Mouse (Mus musculus): ENCODE measurements at regions not wholly inside any gene's neighbourhood (a gene's known extent, or its start where the extent isn't known, plus 50 kb on each side); places are given as distances from the start of the nearest gene placed in this dataset.

DNA sequence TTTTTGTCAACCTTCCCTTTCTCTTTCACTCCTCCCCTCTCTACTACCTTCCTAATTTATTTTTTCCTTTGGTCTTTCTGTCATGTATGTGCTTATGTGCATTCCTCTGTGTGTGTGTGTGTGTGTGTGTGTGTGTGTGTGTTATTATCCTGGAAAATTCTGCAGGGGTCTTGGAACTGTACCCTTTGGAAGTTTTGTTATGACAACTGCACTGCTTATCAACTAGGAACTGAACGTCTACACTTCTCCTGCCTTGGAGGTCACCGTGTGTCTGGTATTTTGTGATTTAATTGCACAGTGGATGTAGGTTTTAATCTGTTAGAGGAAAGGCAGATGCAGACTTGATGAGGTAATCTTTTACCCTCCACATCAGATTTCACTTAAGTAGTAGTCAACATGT lies 836.8 kb upstream of the Adgrl2 start:
- no peak for DNase-seq (ENCODE audit: extremely low read depth, low read depth, low spot score)
- Histone ChIP-seq H3K27ac (replicated peaks; ENCODE audit: insufficient read depth, low read depth, low read length) (no peak overlapping the region), H3K79me2 (ENCODE audit: control insufficient read depth, insufficient read depth, low read length) (no peaks in the 10 kb centered on the region), H3K9ac (ENCODE audit: low read depth, low read length) (no peak overlapping the region), H3K36me3 (ENCODE audit: control insufficient read depth, insufficient read depth, low read length) (no peaks in the 10 kb centered on the region), H3K4me1 (ENCODE audit: control insufficient read depth, insufficient read depth, low read length) (no peaks in the 10 kb centered on the region; the same call in 1 of the 2 replicates), H3K27me3 (ENCODE audit: control insufficient read depth, insufficient read depth, low read length) (no peaks in the 10 kb centered on the region), H3K4me3 (ENCODE audit: insufficient read depth, low read depth, low read length) (no peak overlapping the region)
- TF ChIP-seq CTCF (IDR thresholded peaks at IDR 0.05; ENCODE audit: low read depth, low read length) (no peak), POLR2A (IDR thresholded peaks at IDR 0.05; ENCODE audit: extremely low read depth, insufficient read depth, low read length) (no peak)
- 53% methylated on average over 2 of the region's 2 CpGs for WGBS

DNA sequence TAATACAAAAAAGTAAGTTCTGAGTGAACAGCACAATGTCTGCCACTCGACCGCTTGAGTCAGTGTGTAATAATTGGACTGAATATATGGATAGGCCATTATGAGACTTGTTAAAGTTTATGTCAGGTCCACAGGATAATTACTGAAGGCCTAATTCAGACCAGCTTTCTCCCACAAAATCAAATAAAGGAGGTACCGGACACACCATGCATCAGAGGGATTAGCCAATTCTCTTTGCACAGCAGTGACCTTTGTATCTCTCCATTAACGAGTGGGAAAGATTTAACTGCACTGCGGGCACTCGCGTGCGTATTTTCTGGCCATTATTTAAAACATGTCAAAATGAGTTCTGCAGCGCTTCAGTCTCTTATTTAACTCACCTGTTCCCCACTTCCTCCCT lies 836.4 kb upstream of the Adgrl2 start:
- TF ChIP-seq POLR2A (IDR thresholded peaks at IDR 0.05; ENCODE audit: extremely low read depth, insufficient read depth, low read length) (no peak), CTCF (IDR thresholded peaks at IDR 0.05; ENCODE audit: low read depth, low read length) (no peak)
- Histone ChIP-seq H3K27ac (replicated peaks; ENCODE audit: insufficient read depth, low read depth, low read length) (no peak overlapping the region), H3K27me3 (ENCODE audit: control insufficient read depth, insufficient read depth, low read length) (no peaks in the 10 kb centered on the region), H3K4me3 (ENCODE audit: insufficient read depth, low read depth, low read length) (no peak overlapping the region), H3K36me3 (ENCODE audit: control insufficient read depth, insufficient read depth, low read length) (no peaks in the 10 kb centered on the region), H3K4me1 (ENCODE audit: control insufficient read depth, insufficient read depth, low read length) (no peaks in the 10 kb centered on the region; the same call in 1 of the 2 replicates), H3K9ac (ENCODE audit: low read depth, low read length) (no peak overlapping the region), H3K79me2 (ENCODE audit: control insufficient read depth, insufficient read depth, low read length) (no peaks in the 10 kb centered on the region)
- WGBS, result 51% methylated on average over 9 of the region's 9 CpGs
- DNase-seq (ENCODE audit: extremely low read depth, low read depth, low spot score), result peak; percentile 74

- no peak overlapping the region for H3K4me3 ChIP-seq (ENCODE audit: insufficient read depth, low read depth, low read length)
- TF ChIP-seq POLR2A (IDR thresholded peaks at IDR 0.05; ENCODE audit: extremely low read depth, insufficient read depth, low read length), result no peak
- no peak for TF ChIP-seq CTCF (IDR thresholded peaks at IDR 0.05; ENCODE audit: low read depth, low read length)
- H3K9ac ChIP-seq (ENCODE audit: low read depth, low read length), result no peak overlapping the region
- DNase-seq (ENCODE audit: extremely low read depth, low read depth, low spot score), result no peak
- no peaks in the 10 kb centered on the region for H3K4me1 ChIP-seq (ENCODE audit: control insufficient read depth, insufficient read depth, low read length)
- 92% methylated on average over 3 of the region's 3 CpGs for WGBS
- H3K27me3 ChIP-seq (ENCODE audit: control insufficient read depth, insufficient read depth, low read length), result no peaks in the 10 kb centered on the region
- no peaks in the 10 kb centered on the region for H3K79me2 ChIP-seq (ENCODE audit: control insufficient read depth, insufficient read depth, low read length)
- H3K27ac ChIP-seq (replicated peaks; ENCODE audit: insufficient read depth, low read depth, low read length), result no peak overlapping the region
- H3K36me3 ChIP-seq (ENCODE audit: control insufficient read depth, insufficient read depth, low read length), result no peaks in the 10 kb centered on the region
Measured at GRCm38 (mm10) chr3:149820670-149821069, 830.3 kb upstream of the Adgrl2 start.

- WGBS, result 76% methylated on average over 4 of the region's 4 CpGs
- H3K4me3 ChIP-seq (ENCODE audit: insufficient read depth, low read depth, low read length), result no peak overlapping the region
- H3K4me1 ChIP-seq (ENCODE audit: control insufficient read depth, insufficient read depth, low read length), result no peaks in the 10 kb centered on the region
- no peak for TF ChIP-seq POLR2A (IDR thresholded peaks at IDR 0.05; ENCODE audit: extremely low read depth, insufficient read depth, low read length)
- no peak for TF ChIP-seq CTCF (IDR thresholded peaks at IDR 0.05; ENCODE audit: low read depth, low read length)
- H3K79me2 ChIP-seq (ENCODE audit: control insufficient read depth, insufficient read depth, low read length), result no peaks in the 10 kb centered on the region
- no peak for DNase-seq (ENCODE audit: extremely low read depth, low read depth, low spot score)
- no peak overlapping the region for H3K27ac ChIP-seq (replicated peaks; ENCODE audit: insufficient read depth, low read depth, low read length)
- no peaks in the 10 kb centered on the region for H3K36me3 ChIP-seq (ENCODE audit: control insufficient read depth, insufficient read depth, low read length)
- H3K27me3 ChIP-seq (ENCODE audit: control insufficient read depth, insufficient read depth, low read length), result no peaks in the 10 kb centered on the region
- no peak overlapping the region for H3K9ac ChIP-seq (ENCODE audit: low read depth, low read length)
Measured at GRCm38 (mm10) chr3:149819863-149820262, 829.5 kb upstream of the Adgrl2 start.

- DNase-seq (ENCODE audit: extremely low read depth, low read depth, low spot score), result no peak
- Histone ChIP-seq H3K27ac (replicated peaks; ENCODE audit: insufficient read depth, low read depth, low read length) (no peak overlapping the region), H3K36me3 (ENCODE audit: control insufficient read depth, insufficient read depth, low read length) (no peaks in the 10 kb centered on the region), H3K79me2 (ENCODE audit: control insufficient read depth, insufficient read depth, low read length) (no peaks in the 10 kb centered on the region), H3K4me3 (ENCODE audit: insufficient read depth, low read depth, low read length) (no peak overlapping the region), H3K4me1 (ENCODE audit: control insufficient read depth, insufficient read depth, low read length) (no peaks in the 10 kb centered on the region), H3K27me3 (ENCODE audit: control insufficient read depth, insufficient read depth, low read length) (no peaks in the 10 kb centered on the region), H3K9ac (ENCODE audit: low read depth, low read length) (no peak overlapping the region)
- WGBS, result 78% methylated on average over 2 of the region's 2 CpGs
- TF ChIP-seq POLR2A (IDR thresholded peaks at IDR 0.05; ENCODE audit: extremely low read depth, insufficient read depth, low read length) (no peak), CTCF (IDR thresholded peaks at IDR 0.05; ENCODE audit: low read depth, low read length) (no peak)
Measured at GRCm38 (mm10) chr3:149819081-149819480, 828.7 kb upstream of the Adgrl2 start.

GRCm38 (mm10) chr3:149811036-149811435 lies 820.7 kb upstream of the Adgrl2 start:
- no peaks in the 10 kb centered on the region for H3K79me2 ChIP-seq (ENCODE audit: control insufficient read depth, insufficient read depth, low read length)
- 20% methylated on average over 2 of the region's 2 CpGs for WGBS
- no peaks in the 10 kb centered on the region for H3K27me3 ChIP-seq (ENCODE audit: control insufficient read depth, insufficient read depth, low read length)
- H3K4me3 ChIP-seq (ENCODE audit: insufficient read depth, low read depth, low read length), result no peak overlapping the region
- no peak overlapping the region for H3K27ac ChIP-seq (replicated peaks; ENCODE audit: insufficient read depth, low read depth, low read length)
- TF ChIP-seq POLR2A (IDR thresholded peaks at IDR 0.05; ENCODE audit: extremely low read depth, insufficient read depth, low read length) (no peak), CTCF (IDR thresholded peaks at IDR 0.05; ENCODE audit: low read depth, low read length) (no peak)
- H3K4me1 ChIP-seq (ENCODE audit: control insufficient read depth, insufficient read depth, low read length), result no peaks in the 10 kb centered on the region
- no peaks in the 10 kb centered on the region for H3K36me3 ChIP-seq (ENCODE audit: control insufficient read depth, insufficient read depth, low read length)
- DNase-seq (ENCODE audit: extremely low read depth, low read depth, low spot score), result peak; percentile 76
- no peak overlapping the region for H3K9ac ChIP-seq (ENCODE audit: low read depth, low read length)
